Mouse (Mus musculus) regulatory T cell (primary cell): ENCODE measurements at regions not wholly inside any gene's neighbourhood (a gene's known extent, or its start where the extent isn't known, plus 50 kb on each side); places are given as distances from the start of the nearest gene placed in this dataset.
"Not testable (repeated sequence)": the region's sequence is repeated elsewhere in the genome, so short reads cannot be mapped to it uniquely, and the experiment has no call there.

Experiments
- in situ Hi-C: fragments of 300-600 bp; cut with MboI, MseI; formaldehyde crosslinking; loops from one replicate; pipeline ENCODE4 v1.15.1; 2025; ENCODE audit warnings: high pct_unique_total_duplicates

DNA sequence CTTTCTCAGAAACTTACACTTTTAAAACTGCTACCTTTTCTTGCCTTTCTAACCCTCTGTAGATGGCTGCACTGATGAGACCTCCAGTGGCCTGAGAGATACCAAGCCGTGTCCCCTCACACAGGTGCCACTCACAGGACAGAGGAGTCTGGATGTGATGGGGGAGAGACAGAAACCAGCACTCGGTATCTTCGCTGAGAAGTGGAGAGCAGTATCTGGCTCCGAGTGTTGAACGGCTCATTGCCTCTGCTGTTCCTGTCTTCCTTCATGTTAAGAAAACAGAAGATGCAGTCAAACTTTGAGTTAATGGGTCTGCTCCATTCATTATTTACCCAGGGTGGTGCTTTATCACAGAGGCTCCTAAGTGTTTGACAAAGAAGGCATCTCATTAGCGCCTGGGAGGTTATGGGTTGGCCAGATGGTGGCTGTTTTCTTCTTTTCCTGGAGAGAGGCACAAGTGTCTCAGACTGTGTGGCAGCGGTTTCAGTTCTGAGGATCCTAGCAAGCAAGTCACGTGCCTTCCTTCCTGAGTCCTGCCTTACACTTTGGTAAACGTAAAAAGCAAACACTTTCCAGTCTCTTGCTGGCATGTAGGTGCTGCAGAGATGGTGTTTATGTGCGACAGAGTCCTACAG is 248.6 kb downstream of the Sec16b start:
- in situ Hi-C loops: no loop called here

DNA sequence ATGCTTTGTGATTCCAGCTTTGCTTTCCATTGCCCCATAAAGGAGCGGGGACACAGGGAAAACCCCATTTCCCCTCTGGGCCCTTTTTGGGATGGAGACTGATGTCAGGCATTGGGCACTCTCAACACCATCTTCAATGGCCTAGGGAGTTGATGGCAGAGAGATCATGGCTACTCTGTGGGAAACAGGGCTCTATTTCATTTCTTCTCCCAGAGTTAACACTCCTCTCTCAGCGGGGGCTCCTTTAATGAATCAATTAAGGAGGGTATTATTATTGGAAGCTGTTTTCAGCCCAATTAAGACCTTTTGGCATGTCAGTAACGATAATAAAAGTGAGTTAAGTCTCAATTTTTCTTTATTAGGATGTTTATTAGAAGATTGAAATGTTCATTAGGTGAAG is 250.4 kb downstream of the Sec16b start:
- in situ Hi-C loops: no loop called here

DNA sequence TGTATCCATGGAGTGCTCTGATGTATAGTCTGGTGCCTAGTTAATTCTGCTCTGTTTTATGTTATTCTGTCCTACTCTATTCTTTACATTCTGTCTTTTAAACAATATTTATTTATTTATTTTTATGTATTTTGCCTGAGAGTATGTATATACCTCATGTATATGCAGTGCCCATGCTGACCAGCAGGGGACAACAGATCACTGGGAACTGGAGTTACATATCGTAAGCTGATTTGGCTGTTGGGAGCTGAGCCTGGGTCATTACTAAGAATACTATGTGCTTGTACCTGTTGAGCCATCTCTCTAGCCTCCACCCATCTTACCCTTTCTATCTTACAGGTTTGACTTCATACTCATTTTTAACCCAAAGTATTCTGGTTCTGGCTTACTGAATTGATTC is 251.8 kb downstream of the Sec16b start:
- in situ Hi-C loops: no loop called here

DNA sequence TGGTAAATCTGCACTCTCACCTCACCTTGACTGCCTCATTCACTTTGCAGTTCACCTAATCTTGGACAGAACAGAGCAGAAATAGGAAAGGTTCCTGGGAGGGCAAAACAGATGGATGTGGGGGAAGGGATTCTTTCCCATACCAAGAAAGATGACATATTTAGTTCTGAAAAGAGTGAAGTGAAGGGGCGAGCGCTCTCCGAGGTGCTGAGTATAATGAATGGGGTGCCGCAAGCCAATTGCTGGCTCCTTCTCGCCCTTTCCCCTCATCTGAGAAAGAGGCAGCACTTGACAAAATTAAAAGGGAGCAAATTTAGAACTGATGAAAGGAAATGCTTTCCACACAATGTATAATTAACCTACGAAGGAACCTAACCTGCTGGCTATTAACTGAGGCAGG is 261.7 kb downstream of the Sec16b start:
- in situ Hi-C loops: no loop called here

DNA sequence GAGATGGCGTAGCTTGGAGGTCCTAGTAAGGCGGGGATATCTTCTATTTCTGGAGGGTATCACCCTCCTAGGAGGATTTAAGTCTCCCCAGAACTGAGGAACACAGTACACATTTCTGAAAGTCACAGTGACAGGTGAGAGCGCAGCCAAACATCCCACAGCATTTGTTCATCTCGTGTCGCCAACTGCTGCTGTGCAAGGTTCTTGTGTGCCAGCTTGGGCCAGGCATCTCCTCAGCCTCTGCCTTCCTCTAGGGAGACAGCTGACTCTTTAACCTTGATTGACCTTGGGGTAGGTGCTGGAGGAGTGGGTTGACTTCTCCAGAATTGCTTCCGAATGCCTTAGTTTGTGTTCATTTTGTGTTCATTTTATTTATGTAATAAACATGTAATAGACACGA is 291.2 kb downstream of the Sec16b start:
- in situ Hi-C loops: no loop called here

DNA sequence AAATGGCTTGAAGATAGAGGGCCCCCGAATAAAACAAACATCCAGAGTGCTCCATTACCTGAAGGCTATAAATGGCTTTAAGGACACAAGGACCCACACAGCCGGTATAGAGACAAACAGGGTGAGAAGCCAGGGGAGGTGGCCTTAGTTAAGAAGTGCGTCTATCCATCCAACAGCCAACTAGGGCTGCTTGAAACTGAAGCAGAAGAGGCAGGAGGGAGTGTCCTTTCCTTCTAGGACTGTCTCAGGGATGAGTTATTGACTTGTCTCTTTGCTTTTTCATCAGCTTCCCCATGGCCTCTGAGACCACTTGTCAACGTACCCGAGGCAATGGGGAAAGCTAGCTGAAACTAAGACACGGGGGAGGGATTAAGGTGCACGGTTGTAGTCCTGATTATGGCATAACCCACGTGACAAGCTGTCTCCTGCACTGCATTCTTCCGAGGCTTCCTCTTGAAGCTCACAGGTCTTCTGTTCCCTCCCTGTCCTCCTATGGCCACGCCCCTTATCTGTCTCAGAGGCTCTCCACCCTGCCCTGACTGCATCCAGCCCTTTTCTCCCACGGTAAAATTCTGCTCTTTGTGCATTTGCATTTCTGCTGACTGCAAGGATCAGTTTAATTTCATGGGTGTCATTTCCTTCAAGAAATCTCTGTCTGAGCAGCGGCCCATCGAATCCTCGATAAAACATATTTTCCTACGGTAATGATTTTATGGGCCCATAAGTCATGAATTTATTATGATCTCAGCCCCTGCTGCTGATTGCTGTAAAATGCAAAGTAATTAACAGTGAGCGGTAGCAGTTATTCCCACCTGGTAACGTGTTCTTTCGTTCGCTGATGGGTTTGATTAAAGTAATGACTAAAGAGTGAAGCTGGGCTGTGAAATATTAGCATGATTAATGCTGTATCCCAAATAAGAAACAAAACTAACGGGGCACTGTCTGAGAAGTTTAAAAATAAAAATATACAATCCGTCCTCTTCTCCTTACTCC is 292.3 kb downstream of the Sec16b start:
- in situ Hi-C loops: no loop called here

DNA sequence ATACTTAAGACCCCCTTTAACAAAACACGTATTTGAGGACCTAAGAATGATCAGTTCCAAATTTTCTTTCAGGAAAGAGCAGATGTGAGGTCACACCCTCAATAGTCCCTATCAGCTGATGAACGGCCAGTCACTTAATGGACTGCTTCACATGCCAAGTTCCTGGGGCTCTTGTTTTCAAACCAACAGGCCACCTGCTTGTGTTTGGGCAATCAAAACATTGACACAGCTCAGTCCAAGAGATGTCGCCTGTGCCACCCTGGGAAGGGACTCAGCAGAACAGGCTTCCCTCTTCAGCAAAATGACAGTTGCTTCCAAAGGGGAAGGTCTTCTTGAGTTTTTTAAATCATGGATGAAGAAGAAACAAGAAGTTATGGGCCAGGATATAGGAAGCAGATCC is 294.6 kb downstream of the Sec16b start:
- in situ Hi-C loops: no loop called here

DNA sequence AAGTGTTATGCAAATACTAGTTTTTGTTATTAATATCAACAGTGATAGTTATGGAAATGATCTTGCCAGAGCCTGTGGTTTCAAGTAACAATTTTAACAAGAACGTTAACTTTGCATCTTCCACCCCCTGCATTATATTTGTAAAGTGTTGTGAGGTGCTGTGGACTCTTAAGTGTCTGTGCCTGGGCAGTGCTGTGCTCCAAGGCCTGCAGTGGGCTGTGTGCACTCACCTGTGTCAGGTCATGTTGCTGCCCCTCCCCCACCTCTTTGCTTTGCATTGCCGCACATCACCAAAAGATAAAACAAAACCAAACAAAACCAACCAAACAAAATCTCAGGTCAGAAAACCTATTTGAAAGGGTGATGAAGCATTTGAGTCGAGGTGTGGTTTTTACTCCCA is 297.7 kb downstream of the Sec16b start:
- in situ Hi-C loops: no loop called here

DNA sequence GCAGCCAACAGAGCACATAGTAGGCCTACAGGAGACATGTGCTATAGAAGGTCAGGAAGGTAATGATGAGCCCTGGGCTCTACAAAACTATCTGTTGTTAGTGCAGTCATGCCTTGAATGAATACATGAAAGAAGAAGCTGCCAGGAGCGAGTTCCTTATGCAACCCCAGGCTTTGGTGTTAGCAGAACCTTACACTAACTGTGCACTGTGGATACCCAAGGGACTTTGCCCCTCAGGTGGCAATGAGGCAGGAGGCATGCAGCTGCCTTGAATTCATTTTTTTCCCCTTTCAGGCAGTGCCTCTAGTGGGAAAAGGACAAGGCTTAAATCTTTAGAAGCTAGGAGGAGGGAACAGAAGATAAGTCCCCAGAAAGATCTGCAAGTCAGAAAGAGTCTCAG is 299.8 kb downstream of the Sec16b start:
- in situ Hi-C loops: no loop called here

DNA sequence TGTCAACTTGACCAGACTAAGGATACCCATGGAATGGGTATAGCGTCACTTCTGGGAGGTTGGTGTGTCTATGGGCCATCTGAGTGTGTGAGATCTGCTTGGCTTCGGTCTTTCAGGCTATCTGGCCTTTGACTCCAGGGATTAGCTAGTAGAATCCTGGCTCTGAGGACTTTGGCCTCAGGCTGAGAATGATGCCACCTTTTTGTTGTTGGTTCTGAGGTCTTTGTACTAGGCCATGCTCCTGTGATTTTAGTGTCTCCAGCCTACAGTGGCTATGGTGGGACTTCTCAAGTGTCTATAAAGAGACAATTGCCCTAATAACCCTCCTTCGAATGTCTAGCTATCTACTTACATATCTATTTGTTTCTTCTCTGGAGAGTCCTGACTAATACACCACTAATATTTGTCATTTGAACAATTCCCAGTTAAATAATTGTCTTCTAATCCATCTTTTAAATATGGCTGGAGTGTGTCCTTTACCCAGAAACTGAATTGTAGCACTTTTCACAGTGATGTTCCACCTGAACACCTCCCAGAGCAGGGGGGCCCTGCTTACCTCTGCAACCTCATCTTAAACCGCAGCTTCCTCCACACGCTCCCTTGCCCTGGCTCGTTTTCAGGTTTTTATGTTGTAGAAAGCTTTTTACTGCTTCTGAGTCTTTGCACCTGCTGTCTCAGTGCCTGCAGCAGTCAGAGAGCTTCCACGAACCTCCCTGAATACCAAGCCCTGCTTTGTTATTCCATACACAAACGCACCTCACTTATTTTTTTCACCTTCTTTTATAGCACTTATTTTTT is 303.3 kb downstream of the Sec16b start:
- in situ Hi-C loops: no loop called here

DNA sequence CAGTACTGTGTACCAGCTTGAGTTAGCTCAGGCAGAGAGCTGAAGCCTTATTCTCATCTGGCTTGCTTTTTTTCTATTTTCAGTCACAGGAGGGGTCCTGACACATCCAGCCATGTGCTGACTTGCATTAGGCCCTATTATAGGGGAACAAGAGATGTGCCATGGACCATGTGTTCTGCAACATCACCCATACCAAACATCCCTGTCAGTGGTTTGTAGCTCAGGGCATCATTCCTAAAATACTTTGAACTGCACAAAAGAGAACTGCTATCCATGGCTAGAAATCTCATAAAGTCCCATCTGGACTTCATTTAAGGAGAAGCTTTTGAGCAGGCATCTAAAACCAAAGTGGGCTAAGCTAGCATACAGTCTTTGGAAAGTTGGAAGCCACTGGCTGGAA is 304.1 kb downstream of the Sec16b start:
- in situ Hi-C loops: no loop called here

DNA sequence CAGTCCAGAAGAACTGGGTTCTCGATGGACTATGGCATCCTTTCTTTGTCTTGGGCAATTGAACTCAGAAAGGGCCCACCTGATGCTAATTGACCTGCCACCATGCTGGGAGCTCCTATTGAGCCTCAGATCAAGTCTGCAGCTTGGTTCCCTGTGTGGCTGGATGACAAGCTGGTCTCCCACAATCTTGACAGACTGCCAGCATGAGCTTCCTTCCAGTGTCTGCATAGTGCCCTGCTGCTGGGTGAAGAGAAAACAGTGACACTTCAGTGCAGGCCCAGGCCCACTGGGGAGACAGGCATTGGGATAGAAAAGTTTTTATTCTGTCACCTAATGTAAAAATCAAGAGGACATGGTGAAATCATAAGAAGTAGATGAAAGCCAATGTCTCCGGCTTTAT is 321.4 kb downstream of the Sec16b start:
- in situ Hi-C loops: no loop called here

DNA sequence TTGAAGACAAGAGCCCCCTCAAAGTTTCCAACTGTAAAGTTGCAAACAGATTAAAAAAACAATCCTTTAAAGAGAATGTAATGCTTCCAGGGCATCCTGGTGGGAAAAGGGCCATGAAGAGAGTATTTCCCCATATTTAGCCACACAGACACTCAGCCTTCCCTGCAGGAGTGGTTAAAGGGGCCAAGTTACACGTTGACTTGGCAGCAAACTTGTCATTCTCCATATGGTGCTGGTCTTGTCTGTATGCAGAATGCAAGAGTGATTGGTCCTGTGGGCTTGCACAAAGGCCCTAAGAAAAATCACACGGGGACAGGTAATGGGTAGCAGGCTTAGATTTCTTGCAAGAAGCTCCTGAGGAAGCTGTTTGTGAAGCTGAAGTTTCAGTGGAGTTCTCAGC is 325.0 kb downstream of the Sec16b start:
- in situ Hi-C loops: no loop called here

DNA sequence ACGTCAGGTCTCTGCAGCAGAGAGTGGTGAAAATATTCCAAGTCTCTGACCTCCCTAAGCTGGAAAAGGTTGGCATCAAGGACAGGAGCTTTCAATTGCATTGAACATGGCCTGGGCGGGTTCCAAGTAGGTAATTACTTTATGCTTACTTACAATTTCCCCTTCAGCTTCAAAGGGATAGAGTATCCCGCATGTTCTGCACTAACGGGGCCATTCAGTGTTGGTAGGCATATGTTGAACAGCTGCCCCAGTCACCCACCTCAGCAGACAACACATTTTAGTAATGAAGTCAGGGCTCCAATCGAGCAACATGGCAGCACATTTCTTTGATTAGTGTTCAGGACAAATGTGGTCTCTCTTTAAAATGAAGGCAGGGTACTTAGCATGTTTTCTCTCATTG is 366.2 kb downstream of the Sec16b start:
- in situ Hi-C loops: no loop called here

DNA sequence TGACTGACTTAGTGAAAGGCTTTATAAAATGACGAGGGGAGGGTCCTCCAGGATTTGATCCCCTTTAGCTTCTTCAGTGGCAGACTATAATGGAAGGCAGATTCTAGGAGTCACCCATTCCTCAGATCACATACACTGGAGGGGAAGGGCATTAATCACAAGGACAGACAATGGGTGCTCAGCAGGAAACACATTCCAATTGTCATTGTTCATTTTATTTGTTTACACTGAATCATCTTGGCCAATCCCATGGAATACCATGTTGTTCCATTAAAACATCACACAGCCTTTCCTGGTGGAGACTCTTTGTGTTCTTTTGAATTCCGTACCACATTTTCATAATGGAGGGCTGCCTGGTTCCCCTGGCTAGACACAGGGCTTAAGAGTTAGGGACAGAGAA is 368.5 kb downstream of the Sec16b start:
- in situ Hi-C loops: no loop called here

DNA sequence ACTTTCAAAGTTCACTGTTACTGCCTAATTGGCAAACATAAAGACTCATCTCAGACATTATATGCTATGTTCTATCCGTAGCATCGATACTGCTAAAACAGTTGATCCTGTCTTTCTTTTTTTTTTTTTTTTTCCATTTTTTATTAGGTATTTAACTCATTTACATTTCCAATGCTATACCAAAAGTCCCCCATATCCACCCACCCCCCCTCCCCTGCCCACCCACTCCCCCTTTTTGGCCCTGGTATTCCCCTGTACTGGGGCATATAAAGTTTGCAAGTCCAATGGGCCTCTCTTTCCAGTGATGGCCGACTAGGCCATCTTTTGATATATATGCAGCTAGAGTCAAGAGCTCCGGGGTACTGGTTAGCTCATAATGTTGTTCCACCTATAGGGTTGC is 370.6 kb downstream of the Sec16b start:
- in situ Hi-C loops: not testable (repeated sequence)

DNA sequence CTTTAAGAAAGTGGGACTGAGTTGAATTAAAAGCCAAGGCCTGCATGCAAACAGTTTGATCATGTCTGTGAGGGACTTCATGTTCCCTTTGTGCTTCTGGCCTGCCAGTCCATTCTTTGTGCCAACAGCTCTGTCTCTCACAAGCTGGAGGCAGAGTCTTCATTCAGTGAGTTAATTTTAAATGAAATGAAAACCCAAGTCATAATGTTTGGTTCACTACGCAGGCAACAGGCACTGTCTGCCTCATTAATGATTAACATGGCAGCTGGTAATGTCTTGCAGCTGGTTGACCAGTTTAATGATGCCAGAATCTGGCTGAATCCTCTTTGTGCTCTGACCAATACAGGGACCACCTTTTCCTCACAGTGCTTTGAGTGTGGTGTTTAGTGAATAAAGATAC is 380.6 kb downstream of the Sec16b start:
- in situ Hi-C loops: no loop called here

DNA sequence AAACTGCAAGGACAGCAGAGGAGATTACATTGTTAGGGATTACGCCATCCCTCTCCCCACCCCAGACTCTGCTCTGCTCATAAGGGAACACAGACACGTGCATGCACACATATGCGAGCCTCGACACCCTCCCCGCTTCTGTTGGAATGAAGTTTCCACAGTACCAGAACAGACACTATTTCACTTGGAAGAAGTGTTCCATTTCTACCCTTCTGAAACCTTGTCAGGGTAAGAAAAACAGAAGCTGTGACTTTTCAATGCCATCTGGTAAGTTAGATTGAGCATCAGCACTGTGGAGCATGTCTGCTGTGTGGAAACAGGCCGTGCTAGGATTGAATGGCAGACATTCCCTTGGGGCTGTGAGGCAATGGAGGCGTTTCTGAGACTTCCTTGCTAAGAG is 382.0 kb downstream of the Sec16b start:
- in situ Hi-C loops: no loop called here

DNA sequence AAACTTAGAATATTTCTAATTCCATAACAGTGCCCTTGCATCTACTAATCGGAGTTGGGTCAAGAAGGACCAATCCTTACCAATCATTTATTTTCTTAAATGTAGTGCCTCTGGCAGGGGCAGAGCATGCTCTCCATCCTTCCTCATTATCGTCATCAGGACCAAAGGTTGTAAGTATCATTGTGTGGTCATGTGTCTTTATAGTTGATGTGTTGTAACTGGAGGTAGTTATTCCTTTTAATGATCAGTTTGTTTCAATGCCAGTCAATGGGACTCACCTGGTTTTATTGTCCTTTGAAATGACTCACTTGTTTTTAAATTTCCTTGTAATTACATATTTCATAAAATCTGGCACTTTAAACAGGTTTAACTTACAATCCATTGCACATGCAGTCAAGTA is 399.6 kb downstream of the Sec16b start:
- in situ Hi-C loops: no loop called here

DNA sequence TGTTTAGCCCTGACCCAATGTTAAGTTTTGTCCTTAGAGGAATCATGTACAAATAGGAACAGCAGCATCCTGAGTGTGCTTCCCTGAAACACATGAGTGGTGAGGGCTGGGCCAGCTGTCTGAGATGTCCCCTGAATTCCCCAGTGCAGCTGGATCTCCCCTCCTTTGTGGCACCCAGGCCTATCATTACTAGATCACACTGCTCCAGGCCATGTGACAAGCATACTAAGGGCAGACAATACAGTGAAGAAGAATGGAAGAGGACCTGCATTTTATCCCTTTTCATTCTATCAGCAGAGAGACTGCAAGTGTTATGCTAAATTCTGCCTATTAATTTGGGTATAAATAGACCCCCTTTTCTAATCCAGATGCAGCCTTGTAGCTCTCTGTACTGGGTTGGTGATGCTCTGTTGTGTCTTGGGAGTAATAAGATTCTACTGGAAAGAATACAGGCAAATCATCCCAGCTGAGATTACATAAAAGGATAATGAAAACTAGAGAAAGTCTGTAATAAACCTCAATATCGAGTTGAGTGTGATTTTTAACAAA is 418.3 kb downstream of the Brinp2 start:
- in situ Hi-C loops: no loop called here

DNA sequence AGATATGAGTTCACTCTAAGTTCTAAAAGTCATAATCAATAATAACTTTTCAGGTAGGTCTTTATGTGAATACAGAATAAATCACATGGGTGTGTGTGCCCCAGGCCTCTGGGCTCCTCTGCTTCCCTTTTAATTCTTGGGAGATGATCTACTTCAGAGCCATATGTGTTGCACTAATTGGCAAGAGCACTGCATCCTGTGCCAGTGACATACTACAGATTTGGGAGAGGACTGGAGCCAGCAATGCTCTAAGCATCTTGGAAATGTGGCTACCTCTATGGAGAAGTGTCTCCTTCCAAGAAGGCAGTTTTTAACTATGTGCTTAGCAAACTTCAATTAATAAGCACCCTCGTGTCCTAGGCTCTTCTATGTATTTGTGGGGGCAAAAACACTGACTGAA is 416.6 kb downstream of the Brinp2 start:
- in situ Hi-C loops: no loop called here

DNA sequence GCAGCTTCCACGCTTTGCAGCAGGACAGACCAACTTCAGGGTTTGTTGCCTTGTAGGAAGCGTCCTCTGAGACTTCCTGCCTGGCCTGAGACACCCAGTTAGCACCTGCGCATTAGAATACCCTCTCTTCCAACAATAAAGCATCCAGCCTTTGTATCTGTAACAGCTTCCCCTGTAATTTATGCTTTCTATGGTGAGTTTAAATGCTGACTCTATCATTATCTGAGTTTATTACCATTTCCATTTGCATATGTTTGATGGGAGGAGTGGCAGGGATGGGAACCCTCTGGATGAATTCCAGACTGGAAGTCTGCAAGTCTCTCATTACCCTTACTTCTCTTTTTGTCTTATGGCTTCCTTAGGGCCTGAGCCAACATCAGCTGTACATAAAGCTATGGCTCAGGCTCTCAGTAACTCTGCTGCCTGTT is 415.8 kb downstream of the Brinp2 start:
- in situ Hi-C loops: no loop called here
